Mouse (Mus musculus) stomach, postnatal 0 days (tissue): ENCODE measurements around the gene Tmem120b. TPM values are rescaled to one million over a fixed set of nuclear protein-coding genes. Genes with fewer than 3 reads are reported as not detected.
A peak's percentile ranks its signal among the peaks of the same experiment; 100 is the strongest.

Experiments
- ATAC-seq: fragments of 200-750 bp; cut with Nextera tagmentation; 2 replicates; pipeline ENCODE4 v1.8.0; 2017; ENCODE audit not compliant: low FRiP score, low TSS enrichment
- DNase-seq: peaks from one replicate; pipeline ENCODE4 v3.0.0-alpha.2; 2016; ENCODE audit warnings: low spot score
- H3K27ac ChIP-seq: fragments of 300-500 bp; sonication (generic); replicated peaks from 2 replicates; pipeline ENCODE4 v1.5.1; 2014; ENCODE audit warnings: mild to moderate bottlenecking, control low read depth
- H3K27me3 ChIP-seq: fragments of 300-500 bp; sonication (generic); 2 replicates; pipeline ENCODE4 v1.6.1; 2014; ENCODE audit warnings: low read length; ENCODE audit not compliant: control insufficient read depth, insufficient read depth
- H3K36me3 ChIP-seq: fragments of 300-500 bp; sonication (generic); 2 replicates; pipeline ENCODE4 v1.6.1; 2014; ENCODE audit warnings: low read length, mixed read lengths; ENCODE audit not compliant: control insufficient read depth, insufficient read depth
- H3K4me1 ChIP-seq: fragments of 300-500 bp; sonication (generic); replicated peaks from 2 replicates; pipeline ENCODE4 v1.6.1; 2014; ENCODE audit warnings: antibody characterized with exemption; ENCODE audit not compliant: control insufficient read depth, insufficient read depth
- H3K4me2 ChIP-seq: fragments of 300-500 bp; sonication (generic); replicated peaks from 2 replicates; pipeline ENCODE4 v1.6.1; 2014; ENCODE audit warnings: low read depth, mild to moderate bottlenecking, control low read depth, moderate library complexity
- H3K4me3 ChIP-seq: fragments of 300-500 bp; sonication (generic); 2 replicates; pipeline ENCODE4 v1.5.1; 2014; ENCODE audit warnings: low read depth, low read length, control low read depth
- H3K9ac ChIP-seq: fragments of 300-500 bp; sonication (generic); 2 replicates; pipeline ENCODE4 v1.6.1; 2014; ENCODE audit warnings: mild to moderate bottlenecking, low read length, control low read depth, mixed read lengths
- H3K9me3 ChIP-seq: fragments of 300-500 bp; sonication (generic); 2 replicates; pipeline ENCODE4 v1.6.1; 2016; ENCODE audit warnings: low read length; ENCODE audit not compliant: control insufficient read depth
- CTCF ChIP-seq: IDR thresholded peaks from 2 replicates; pipeline ENCODE4 v1.5.1; 2016; ENCODE audit warnings: antibody characterized with exemption, low read depth, mild to moderate bottlenecking, moderate library complexity
- EP300 ChIP-seq: optimal IDR thresholded peaks from 2 replicates; pipeline ENCODE3; 2016; ENCODE audit warnings: antibody characterized with exemption
- WGBS: fragments of 180-500 bp; shearing (Covaris S2); extraction: QIAGEN DNeasy Blood & Tissue Kit; methylation state at CpG from one replicate; pipeline ENCODE4 v1.1.7; 2014; 5-methylcytosine and 5-hydroxymethylcytosine counted together
- polyA plus RNA-seq: library from polyadenylated mRNA; unstranded; fragments of >200 nt; fragmentation: Nextera tagmentation; extraction: Ambion mirVana; gene quantifications from 2 replicates; pipeline ENCODE4 v1.2.1, GENCODE M21; 2015

Tmem120b gene
- polyA plus RNA-seq, 1 experiment from 2014 or later = 9.1 TPM

DNA sequence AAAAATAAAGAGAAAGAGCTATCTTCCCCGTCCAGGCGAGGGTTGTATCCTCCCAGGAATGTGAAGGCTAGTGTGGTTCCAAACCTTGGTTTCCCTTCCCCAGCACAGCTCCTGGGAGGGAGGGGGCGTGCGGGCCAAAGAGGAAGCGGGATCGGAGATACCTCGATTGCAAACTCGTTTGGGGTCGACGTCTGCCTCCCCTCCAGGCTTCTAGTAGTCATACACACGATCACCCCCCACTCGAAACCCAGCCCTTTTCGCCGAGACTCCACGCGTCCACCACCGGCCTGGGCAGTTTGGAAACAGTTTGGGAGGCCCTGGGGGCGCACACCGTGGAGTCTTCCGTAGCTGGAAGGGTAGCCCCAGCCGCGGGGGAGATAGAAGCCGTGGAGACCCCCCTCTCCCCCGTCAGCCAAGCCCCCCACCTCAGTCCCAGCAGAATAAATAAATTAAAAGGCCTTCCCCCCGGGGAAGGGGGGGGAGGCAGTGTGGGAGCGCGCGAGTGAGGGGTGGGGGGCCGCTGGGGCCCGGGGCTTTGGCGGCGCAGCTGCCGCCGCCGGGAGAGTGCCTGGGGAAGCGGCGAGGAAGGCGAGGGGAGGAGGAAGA lies 73.4 kb downstream of the Tmem120b start:
- Histone ChIP-seq H3K9ac (peak overlapping the region; percentile 98), H3K27me3 (no peaks in the 10 kb centered on the region), H3K27ac (peak overlapping the region; percentile 100), H3K4me2 (peak overlapping the region; percentile 100), H3K4me1 (peaks cover 7% of the 10 kb centered on the region; the same call in 1 of the 2 replicates), H3K36me3 (peaks cover 5% of the 10 kb centered on the region; the same call in 1 of the 2 replicates), H3K9me3 (no peaks in the 10 kb centered on the region), H3K4me3 (peak overlapping the region; percentile 92)
- WGBS = 0% methylated on average over 34 of the region's 38 CpGs
- no peak for ATAC-seq
- peak; percentile 64 for DNase-seq
- TF ChIP-seq CTCF (no peak), EP300 (no peak)

GRCm38 (mm10) chr5:123142161-123143157 lies 74.2 kb downstream of the Tmem120b start, which contains the start of gene Setd1b:
Gene Setd1b (plus strand): TSS chr5:123142193.
- Histone ChIP-seq H3K27ac (peak within 1 kb of the TSS; percentile 100), H3K36me3 (peaks cover 9% of the 10 kb centered on the region), H3K27me3 (no peaks in the 10 kb centered on the region), H3K4me3 (peak within 1 kb of the TSS; percentile 92), H3K9ac (peak within 1 kb of the TSS; percentile 98), H3K9me3 (no peaks in the 10 kb centered on the region), H3K4me1 (peaks cover 5% of the 10 kb centered on the region; the same call in 1 of the 2 replicates), H3K4me2 (peak within 1 kb of the TSS; percentile 100)
- ATAC-seq = no peak
- under 1% methylated on average over 81 of the region's 103 CpGs for WGBS
- no peak for TF ChIP-seq CTCF
- no peak for TF ChIP-seq EP300
- DNase-seq = peak; percentile 69

GRCm38 (mm10) chr5:123143251-123143970 lies 75.2 kb downstream of the Tmem120b start:
- peak overlapping the region; percentile 98 for H3K9ac ChIP-seq
- H3K27me3 ChIP-seq = no peaks in the 10 kb centered on the region
- DNase-seq (peak; percentile 38), ATAC-seq (no peak)
- peaks cover 5% of the 10 kb centered on the region; the same call in 1 of the 2 replicates for H3K4me1 ChIP-seq
- H3K36me3 ChIP-seq = peaks cover 12% of the 10 kb centered on the region
- peak overlapping the region; percentile 100 for H3K27ac ChIP-seq
- peak overlapping the region; percentile 92 for H3K4me3 ChIP-seq
- no peaks in the 10 kb centered on the region for H3K9me3 ChIP-seq
- H3K4me2 ChIP-seq = peak overlapping the region; percentile 100
- TF ChIP-seq EP300 (no peak), CTCF (no peak)
- under 1% methylated on average over 24 of the region's 24 CpGs for WGBS

- 5% methylated on average over 17 of the region's 17 CpGs for WGBS
- Histone ChIP-seq H3K9ac (peak overlapping the region; percentile 98), H3K9me3 (no peaks in the 10 kb centered on the region), H3K4me3 (peak overlapping the region; percentile 92), H3K27ac (peak overlapping the region; percentile 100), H3K4me1 (peaks cover 5% of the 10 kb centered on the region; the same call in 1 of the 2 replicates), H3K27me3 (no peaks in the 10 kb centered on the region), H3K36me3 (peaks cover 17% of the 10 kb centered on the region), H3K4me2 (peak overlapping the region; percentile 100)
- TF ChIP-seq EP300 = no peak
- TF ChIP-seq CTCF = no peak
- ATAC-seq (no peak), DNase-seq (peak; percentile 44)
Observed at GRCm38 (mm10) chr5:123143971-123144745, 75.9 kb downstream of the Tmem120b start.
